Mouse (Mus musculus) cortical plate, adult 2 months (tissue): ENCODE results near the gene Slc9a3r2.

Source experiments
- CTCF ChIP-seq: fragments of 200-500 bp; IDR thresholded peaks from 2 replicates; pipeline ENCODE4 v1.5.1; 2011; ENCODE audit warnings: mild to moderate bottlenecking, control low read depth, low read length; ENCODE audit not compliant: insufficient read depth; ENCODE audit errors: extremely low read depth
- POLR2A ChIP-seq: fragments of 200-500 bp; IDR thresholded peaks from 2 replicates; pipeline ENCODE4 v1.6.1; 2011; ENCODE audit warnings: mild to moderate bottlenecking, low read length, control low read depth; ENCODE audit not compliant: insufficient read depth; ENCODE audit errors: extremely low read depth

GRCm38 (mm10) chr17:24639571-24639988 lies 10.5 kb downstream of the Slc9a3r2 start:
- TF ChIP-seq POLR2A (no peak), CTCF (no peak)
